ENCODE assay signal across 10 mouse cellular contexts in the genomic region with DNA sequence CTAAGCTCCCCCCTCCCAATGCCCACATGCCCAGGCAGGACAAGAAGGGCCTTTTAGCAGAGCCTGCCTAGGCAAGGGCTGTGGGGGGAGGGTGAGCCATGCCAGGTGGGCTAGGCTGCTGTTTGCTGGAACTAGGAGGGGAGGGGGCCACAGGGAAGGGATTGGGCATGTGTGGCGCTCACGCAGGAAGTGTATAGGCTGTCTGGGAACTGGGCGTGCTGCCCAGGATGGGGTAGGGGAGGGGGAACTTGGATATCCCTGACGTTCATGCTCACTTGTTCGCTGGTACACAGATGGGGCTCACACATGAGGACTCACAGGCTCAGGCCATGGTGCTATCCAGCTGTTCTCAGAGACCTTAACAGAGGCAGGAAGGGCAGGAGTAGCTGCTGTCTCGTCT. TPM values are rescaled to one million over a fixed set of nuclear protein-coding genes. Genes with fewer than 3 reads are reported as not detected.
DNase-seq lines count a peak whose midpoint lies in the region; ATAC-seq and TF ChIP-seq lines count a peak whose summit lies in the region.
"Had no signal": no experiment of that assay in that cellular context is flagged by ENCODE, and none has a peak within 500 bp of the region (broad histone marks: within the 10 kb centered on the region; RNA-seq: fewer than 3 reads in every experiment).

No protein-coding gene starts in this region.

- H3K4me2 ChIP-seq in hindbrain, embryonic 12.5 days (replicated peaks), result no peak overlapping the region; the same call in 1 of the 2 replicates

- no peak overlapping the region for H3K9ac ChIP-seq in hindbrain, embryonic 12.5 days

- no peaks in the 10 kb centered on the region for H3K9me3 ChIP-seq in hindbrain, embryonic 12.5 days (replicated peaks)
- H3K9me3 ChIP-seq in limb, embryonic 10.5 days (replicated peaks), result no peaks in the 10 kb centered on the region

- H3K27me3 ChIP-seq in hindbrain, embryonic 12.5 days, result peaks cover 41% of the 10 kb centered on the region
- H3K27me3 ChIP-seq in limb, embryonic 10.5 days (ENCODE audit: low read depth, poor library complexity, severe bottlenecking), result peaks cover 26% of the 10 kb centered on the region

- peak; percentile 47 for DNase-seq in gastrocnemius, adult 2 months
- no peak for DNase-seq in gastrocnemius, adult 8-10 months (ENCODE audit: low spot score in 2 of 2)
- DNase-seq in brain, embryonic 18.5 days (ENCODE audit: low read depth, low spot score), result peak; percentile 72
- DNase-seq in limb, embryonic 10.5 days (ENCODE audit: low spot score), result no peak
- peak; percentile 40 for DNase-seq in right cerebral cortex, adult 18-20 months
- no peak for DNase-seq in adrenal gland, adult (ENCODE audit: inconsistent age in 2 of 2, low spot score in 1 of 2)
- DNase-seq in adrenal gland, postnatal 36 days, result no peak

- no peaks in the 10 kb centered on the region for H3K36me3 ChIP-seq in hindbrain, embryonic 12.5 days
- H3K36me3 ChIP-seq in limb, embryonic 10.5 days, result no peaks in the 10 kb centered on the region

- ATAC-seq in hindbrain, embryonic 12.5 days (ENCODE audit: low FRiP score), result peak; percentile 53

- peak overlapping the region; percentile 87 for H3K27ac ChIP-seq in gastrocnemius, adult 2 months
- peak overlapping the region; percentile 36; the same call in 1 of the 2 replicates for H3K27ac ChIP-seq in hindbrain, embryonic 12.5 days
- H3K27ac ChIP-seq in limb, embryonic 10.5 days, result peak overlapping the region; percentile 67

- H3K4me1 ChIP-seq in hindbrain, embryonic 12.5 days, result peaks cover 30% of the 10 kb centered on the region
- peaks cover 95% of the 10 kb centered on the region for H3K4me1 ChIP-seq in limb, embryonic 10.5 days

- 32% methylated on average over 6 of the region's 6 CpGs for WGBS in hindbrain, embryonic 12.5 days
- WGBS in limb, embryonic 10.5 days, result 64% methylated on average over 6 of the region's 6 CpGs

- intact Hi-C loops in gastrocnemius, adult 2 months (cut with DNase I), result no loop called here

- no peak for TF ChIP-seq CTCF in gastrocnemius, adult 2 months (IDR thresholded peaks at IDR 0.05)

- H3K4me3 ChIP-seq in gastrocnemius, adult 2 months, result peak overlapping the region; percentile 74
- no peak overlapping the region for H3K4me3 ChIP-seq in hindbrain, embryonic 12.5 days
- H3K4me3 ChIP-seq in limb, embryonic 10.5 days, result peak overlapping the region; percentile 18; the same call in 1 of the 2 replicates

RNA-seq across cellular contexts. Expression of gene Cspg4, which starts 3.5 kb away (rescaled TPM):
- 1 to 10 TPM; 5.7 to 6.0 TPM for total RNA-seq in gastrocnemius, adult 2 months (2021)
- total RNA-seq in gastrocnemius, adult 8-10 months (2022), result 1 to 10 TPM; 3.2 to 5.4 (median 4.2) TPM
- polyA plus RNA-seq in hindbrain, embryonic 12.5 days (2016; fragmentation: Nextera tagmentation; extraction: Ambion mirVana), result 6.8 and 8.9 TPM in 2 replicates
- 2.1 and 5.0 TPM in 2 replicates for polyA plus RNA-seq in limb, embryonic 10.5 days (2016; fragmentation: Nextera tagmentation; extraction: Ambion mirVana)
- 10 to 100 TPM in 1 of 2 experiments, 1 to 10 TPM in 1; 9.7 to 12.0 TPM for total RNA-seq in adrenal gland, postnatal 36 days (2021)

RNA-seq across cellular contexts. Expression of gene Odf3l1, which starts 3.8 kb away (rescaled TPM):
- under 1 TPM in 1 of 2 experiments, not detected in 1; 0.22 TPM for total RNA-seq in gastrocnemius, adult 2 months (2021)
- under 1 TPM in 1 of 4 experiments, not detected in 3; 0.27 TPM for total RNA-seq in gastrocnemius, adult 8-10 months (2022)
- polyA plus RNA-seq in hindbrain, embryonic 12.5 days (2016; fragmentation: Nextera tagmentation; extraction: Ambion mirVana), result 0.29 and 0.54 TPM in 2 replicates
- 0.35 TPM in 1 of 2 replicates, not detected in the other for polyA plus RNA-seq in limb, embryonic 10.5 days (2016; fragmentation: Nextera tagmentation; extraction: Ambion mirVana)
- total RNA-seq in adrenal gland, postnatal 36 days (2021), result 1 to 10 TPM in 1 of 2 experiments, under 1 TPM in 1; 0.63 to 1.7 TPM
- total RNA-seq: CH12.LX had no signal
- polyA plus RNA-seq: embryonic facial prominence, embryonic 11.5 days had no signal

RNA-seq across cellular contexts. Expression of gene Snx33, which starts 59.9 kb away (rescaled TPM):
- total RNA-seq in gastrocnemius, adult 2 months (2021), result 1 to 10 TPM; 4.3 to 4.7 TPM
- total RNA-seq in gastrocnemius, adult 8-10 months (2022), result 1 to 10 TPM; 1.7 to 4.0 (median 3.1) TPM
- polyA plus RNA-seq in hindbrain, embryonic 12.5 days (2016; fragmentation: Nextera tagmentation; extraction: Ambion mirVana), result 7.2 and 7.3 TPM in 2 replicates
- polyA plus RNA-seq in limb, embryonic 10.5 days (2016; fragmentation: Nextera tagmentation; extraction: Ambion mirVana), result 9.3 and 11.6 TPM in 2 replicates
- 10 to 100 TPM; 24.2 to 27.9 TPM for total RNA-seq in adrenal gland, postnatal 36 days (2021)

Comparison
In these comparisons a context has a peak if more than half of its experiments do, and no peak if none do; other contexts are left out.
1. DNase-seq: peak in gastrocnemius, adult 2 months (single experiment), brain, embryonic 18.5 days (single experiment) and right cerebral cortex, adult 18-20 months (single experiment); none in gastrocnemius, adult 8-10 months (0 of 2), limb, embryonic 10.5 days (single experiment), adrenal gland, adult (0 of 2) and adrenal gland, postnatal 36 days (0 of 2).
2. H3K27ac ChIP-seq: peak in every context shown above with its lines; median percentile 87 in gastrocnemius, adult 2 months; 67 in limb, embryonic 10.5 days; 36 in hindbrain, embryonic 12.5 days.
3. RNA of gene Snx33, which starts 59.9 kb away (total RNA-seq): 24.2 to 27.9 TPM in adrenal gland, postnatal 36 days; 4.3 to 4.7 TPM in gastrocnemius, adult 2 months and 1.7 to 4.0 TPM in gastrocnemius, adult 8-10 months; every median in the first group is over 4 times any median in the second.